Mouse (Mus musculus) splenic B cell, adult 2 months (primary cell): ENCODE results near the gene Efcab7.
A peak's percentile ranks its signal among the peaks of the same experiment; 100 is the strongest.

Source experiments
- DNase-seq: peaks from one replicate; pipeline ENCODE4 v3.0.0-alpha.2; 2011; ENCODE audit warnings: low read depth, low spot score
- H3K27me3 ChIP-seq: 2 replicates; pipeline ENCODE4 v1.6.1; 2012; ENCODE audit warnings: mild to moderate bottlenecking, low read length, moderate library complexity, mixed read lengths; ENCODE audit not compliant: control insufficient read depth, poor library complexity, insufficient read depth, severe bottlenecking
- H3K36me3 ChIP-seq: 2 replicates; pipeline ENCODE4 v1.6.1; 2012; ENCODE audit warnings: mild to moderate bottlenecking, low read length, moderate library complexity, mixed read lengths; ENCODE audit not compliant: control insufficient read depth, poor library complexity, insufficient read depth, severe bottlenecking

The Efcab7 gene

DNA sequence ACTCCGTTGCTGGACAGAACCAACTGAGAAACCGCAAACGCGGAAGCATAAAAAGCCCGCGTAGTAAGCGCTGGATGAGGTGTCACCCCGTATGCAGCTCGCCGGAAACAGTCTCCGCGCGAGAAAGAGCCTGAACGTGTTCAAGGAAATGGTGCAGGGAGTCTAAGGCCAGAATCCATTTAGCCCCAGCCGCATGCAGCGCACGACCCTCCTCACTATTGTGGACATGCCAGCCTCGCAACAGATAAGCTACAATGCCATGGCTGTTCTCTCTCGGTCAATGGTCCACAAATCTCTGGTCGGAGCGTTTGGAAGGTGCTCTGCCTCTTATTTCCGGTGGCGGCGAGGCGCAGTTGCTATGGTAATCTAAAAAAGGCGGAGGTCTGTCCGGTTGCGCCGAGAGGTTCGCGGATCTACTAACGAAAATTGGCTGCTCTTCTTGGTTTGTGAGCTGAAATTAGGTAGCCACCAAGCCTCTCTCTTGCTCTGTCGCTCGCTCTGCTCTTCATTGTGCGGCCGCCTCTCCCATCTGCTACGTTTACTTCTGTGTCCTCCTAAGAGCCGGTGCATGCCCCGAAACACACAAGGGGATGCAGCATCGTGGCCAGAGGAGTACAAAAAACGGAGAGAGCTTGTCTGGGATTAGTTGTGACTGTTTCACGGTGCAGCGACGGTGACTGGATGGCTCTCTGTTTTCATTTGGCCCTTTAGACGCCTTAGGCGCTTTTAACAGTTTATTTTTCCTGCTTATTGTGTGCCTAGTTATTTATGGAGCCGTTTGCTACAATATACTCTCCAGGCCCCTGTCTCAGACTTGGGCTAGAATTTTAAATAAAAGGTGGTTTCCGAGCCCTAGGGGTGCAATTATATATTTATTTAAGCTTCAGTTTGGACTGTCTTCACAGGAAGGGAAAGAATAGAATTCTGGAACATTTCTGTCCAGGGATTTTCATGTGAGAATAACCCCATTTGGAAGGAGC, at the start of gene Efcab7:
Gene Efcab7, plus strand, starts transcription at position 105 of the 980 bp plus-strand sequence.
- H3K36me3 ChIP-seq = no peaks in the 10 kb centered on the region
- DNase-seq = peak; percentile 83
- no peaks in the 10 kb centered on the region for H3K27me3 ChIP-seq

DNA sequence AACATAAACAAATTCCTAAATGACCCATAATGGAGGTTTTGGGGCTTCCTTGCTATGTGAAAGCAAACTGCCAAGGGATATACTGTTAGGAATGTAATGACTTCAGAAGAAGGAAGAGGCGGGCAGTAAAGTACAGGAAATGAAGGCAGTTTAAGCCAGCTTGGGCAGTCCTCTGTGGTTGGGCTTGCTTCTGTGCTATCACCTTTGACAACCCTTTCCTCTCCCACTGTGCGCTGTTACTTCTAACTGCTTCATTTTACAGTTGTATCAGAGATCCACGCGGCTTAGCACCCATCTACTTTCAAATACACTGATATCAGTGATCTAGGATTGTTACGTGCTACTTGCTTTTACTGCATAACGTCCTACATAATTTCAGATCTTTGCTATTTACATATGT, 36.6 kb upstream of the Efcab7 start:
- Histone ChIP-seq H3K36me3 (no peaks in the 10 kb centered on the region), H3K27me3 (no peaks in the 10 kb centered on the region)
- DNase-seq = no peak

DNA sequence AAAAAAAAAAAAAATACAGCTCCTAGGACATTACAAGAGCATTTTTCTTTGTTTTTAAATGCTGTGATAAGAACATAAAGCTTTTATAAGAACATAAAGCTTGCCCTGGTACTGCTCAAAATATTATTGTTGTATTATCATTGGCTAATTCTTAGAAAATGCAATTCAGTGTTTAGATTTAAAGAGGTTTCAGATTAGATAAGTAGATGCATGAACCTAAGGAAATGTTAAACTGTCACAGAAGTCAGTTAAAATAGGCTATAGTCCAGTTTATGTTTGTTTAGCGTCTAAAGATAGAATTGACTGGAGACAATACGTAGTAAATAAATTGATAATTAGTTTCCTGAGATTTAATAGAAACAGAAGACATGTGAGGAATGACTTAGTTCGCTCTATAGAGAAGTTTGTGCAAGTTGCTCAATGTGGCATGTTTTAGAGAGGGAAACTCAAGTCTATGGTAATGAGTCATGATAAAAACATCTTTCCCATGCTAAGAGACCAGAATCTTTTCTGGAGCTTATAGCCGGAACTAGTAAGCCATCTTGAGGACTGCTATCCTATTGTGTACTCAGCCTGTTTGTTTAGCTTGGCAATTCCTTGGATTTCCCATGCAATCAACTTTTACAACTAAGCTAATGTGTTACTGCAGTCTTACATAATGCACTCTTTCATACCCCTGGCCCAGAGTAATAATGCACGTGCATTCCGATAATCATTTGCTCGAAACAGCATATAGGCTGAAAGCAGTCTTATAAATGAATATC, 12.1 kb upstream of the Efcab7 start:
- Histone ChIP-seq H3K27me3 (no peaks in the 10 kb centered on the region), H3K36me3 (no peaks in the 10 kb centered on the region)
- DNase-seq = no peak

DNA sequence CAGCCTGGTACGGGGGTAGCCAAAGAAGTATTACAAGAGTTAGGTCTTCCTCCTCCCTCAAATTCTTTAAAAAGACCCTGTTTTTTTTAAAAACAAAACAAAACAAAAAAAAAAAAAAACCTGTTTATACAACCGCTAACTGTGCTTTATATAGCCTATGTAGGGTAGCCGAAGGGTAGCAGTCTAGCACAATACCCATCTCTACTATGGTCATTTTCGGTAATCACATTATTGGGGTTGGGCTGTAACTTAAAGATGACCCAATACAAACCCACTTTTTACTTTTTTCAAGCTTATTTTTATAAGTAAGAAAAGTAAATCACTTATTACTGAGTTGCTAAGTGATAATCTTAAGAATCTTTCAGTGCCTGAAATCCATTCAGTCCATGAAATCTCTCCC, 661 bp upstream of the Efcab7 start:
- no peak for DNase-seq
- Histone ChIP-seq H3K36me3 (no peaks in the 10 kb centered on the region), H3K27me3 (no peaks in the 10 kb centered on the region)

DNA sequence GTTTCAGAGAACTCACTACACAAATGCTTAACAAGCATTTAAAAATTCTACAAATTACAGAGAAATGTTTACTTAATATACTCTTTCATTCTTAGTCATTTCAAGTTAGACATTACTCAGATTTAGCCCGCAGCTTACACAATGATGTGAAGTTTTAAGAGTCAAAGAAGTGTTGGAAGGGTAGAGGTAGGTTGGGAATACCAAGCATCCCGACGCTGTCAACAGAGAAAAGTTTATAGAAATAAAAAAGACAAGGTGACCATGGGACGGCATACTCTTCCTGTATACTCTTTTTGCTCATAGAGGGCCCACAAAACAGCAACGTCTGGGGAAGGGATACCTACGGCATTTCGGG, 282 bp upstream of the Efcab7 start:
- H3K36me3 ChIP-seq = no peaks in the 10 kb centered on the region
- no peak for DNase-seq
- H3K27me3 ChIP-seq = no peaks in the 10 kb centered on the region

DNA sequence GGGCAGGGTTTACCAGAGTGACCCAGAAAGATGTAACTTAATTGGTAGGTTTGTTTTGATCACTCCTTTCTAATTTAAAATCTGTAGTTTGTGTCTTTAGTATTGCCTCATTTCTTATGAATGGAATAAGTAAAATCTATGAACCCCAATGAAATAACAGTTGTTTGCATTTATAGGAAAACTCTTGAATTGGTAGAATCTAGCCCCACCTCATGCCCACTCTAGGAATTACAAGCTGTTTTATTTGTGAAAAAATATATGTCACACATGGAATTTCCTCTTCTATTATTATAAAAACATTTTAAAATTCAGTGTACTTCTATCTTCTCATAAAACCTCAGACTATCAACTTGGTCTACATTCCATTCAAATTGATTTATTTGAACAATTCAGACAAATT, 52.9 kb downstream of the Efcab7 start:
- DNase-seq = peak; percentile 50
- Histone ChIP-seq H3K36me3 (no peaks in the 10 kb centered on the region), H3K27me3 (no peaks in the 10 kb centered on the region)

DNA sequence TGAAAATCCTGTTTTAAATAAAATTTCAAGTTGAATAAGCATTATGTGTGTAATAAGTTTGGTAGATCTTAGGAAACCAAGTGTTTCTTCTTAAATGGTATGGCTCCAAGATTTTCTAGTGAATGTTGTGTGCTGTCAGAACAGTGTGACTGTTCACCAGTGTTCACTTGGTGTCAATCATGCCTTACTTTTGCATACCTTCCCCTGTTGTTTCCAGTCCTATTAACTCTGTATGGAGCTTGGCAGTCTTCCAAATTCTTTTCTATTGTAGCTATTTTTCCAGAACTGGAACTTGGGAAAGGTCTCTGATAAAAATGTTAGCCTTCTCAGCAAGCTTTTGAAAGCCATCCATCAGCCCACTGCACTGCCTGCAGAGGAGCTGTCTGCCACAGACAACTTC, 53.4 kb downstream of the Efcab7 start:
- DNase-seq = no peak
- no peaks in the 10 kb centered on the region for H3K36me3 ChIP-seq
- H3K27me3 ChIP-seq = no peaks in the 10 kb centered on the region

DNA sequence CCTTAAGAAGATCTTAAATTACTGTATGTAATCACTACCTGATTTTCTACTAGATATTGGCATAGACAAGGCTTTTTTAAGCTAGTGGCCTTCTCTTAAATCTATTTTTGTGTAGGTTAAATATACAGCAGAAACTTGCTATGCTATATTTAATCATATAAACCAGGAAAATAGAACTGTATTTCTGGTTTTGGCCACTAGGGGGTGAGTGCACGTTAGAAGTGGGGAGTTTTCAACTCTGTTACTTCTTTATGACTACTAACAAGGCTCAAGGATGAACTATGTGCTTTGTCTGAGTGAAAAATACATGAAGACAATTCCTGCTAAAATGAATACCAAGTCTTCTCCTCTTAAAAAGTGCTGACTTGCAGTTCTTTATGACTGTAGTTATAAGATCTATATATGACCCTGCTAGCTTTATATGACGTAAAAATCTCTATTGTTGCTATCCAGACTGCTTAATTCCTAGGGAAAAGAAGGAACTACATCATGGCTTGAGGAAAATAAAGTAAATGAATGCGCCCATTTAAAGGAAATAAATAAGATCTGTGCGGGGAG, 85.0 kb downstream of the Efcab7 start:
- H3K27me3 ChIP-seq = no peaks in the 10 kb centered on the region
- no peaks in the 10 kb centered on the region for H3K36me3 ChIP-seq
- peak; percentile 62 for DNase-seq

DNA sequence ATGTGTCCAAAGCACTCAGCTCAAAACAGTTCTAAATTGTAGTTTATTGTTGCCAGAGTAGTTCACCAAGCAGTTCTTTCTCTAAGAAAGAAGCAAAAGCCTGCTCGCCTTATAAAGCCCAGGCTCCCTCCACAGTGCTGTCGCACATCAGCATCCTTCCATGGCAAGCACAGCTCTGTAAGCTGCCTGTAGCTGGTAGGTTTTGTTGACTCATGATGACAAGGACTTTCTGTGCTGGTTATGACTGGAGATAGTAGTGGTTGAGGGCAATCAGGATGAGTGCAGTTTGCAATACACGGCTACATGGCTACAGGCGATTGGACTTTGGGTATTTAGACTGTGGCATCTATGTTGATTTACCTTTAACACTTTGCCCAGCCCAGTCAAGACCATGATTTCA, 97.4 kb downstream of the Efcab7 start:
- Histone ChIP-seq H3K36me3 (no peaks in the 10 kb centered on the region), H3K27me3 (no peaks in the 10 kb centered on the region)
- no peak for DNase-seq

DNA sequence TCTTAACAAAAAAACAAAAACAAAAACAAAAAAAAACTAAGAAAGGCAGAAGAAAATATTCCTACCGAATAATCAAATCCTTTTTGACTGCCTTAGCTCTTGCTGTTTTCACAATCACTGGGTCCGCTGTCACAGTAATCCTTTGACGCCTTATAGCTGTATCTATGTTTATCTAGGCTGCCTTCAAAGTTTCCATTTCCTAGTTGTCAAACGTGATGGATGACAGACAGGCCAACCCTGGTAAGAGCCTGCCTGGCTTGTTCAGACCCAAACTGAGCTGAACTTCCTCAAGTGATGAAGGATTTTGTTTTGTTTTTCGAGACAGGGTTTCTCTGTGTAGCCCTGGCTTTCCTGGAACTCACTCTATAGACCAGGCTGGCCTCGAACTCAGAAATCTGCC, 99.5 kb downstream of the Efcab7 start:
- no peaks in the 10 kb centered on the region for H3K36me3 ChIP-seq
- no peaks in the 10 kb centered on the region for H3K27me3 ChIP-seq
- peak; percentile 13 for DNase-seq

DNA sequence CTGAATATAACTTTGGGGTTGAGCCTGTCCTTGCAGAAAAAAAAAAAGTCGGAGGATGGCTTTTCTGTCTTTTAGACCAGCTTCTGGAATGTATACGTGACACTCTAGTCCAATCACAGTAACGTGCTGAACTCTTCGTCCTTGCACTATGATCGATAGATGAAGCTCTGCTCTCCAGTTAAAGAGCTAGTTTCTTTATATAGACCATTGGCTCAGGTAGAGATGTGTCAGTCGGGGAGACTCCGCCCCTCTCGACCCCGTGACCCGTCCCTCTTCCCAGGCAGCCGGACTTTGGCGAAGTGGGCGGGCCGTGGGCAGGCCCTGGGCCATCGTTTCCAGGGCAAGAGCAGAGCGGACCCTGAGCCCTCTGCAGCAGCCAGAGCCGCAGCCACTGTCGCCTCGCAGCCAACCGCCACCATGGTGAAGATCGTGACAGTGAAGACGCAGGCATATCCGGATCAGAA, 100.2 kb downstream of the Efcab7 start, which contains the start of gene Pgm1:
Gene Pgm1, plus strand, starts transcription at position 266 of the 464 bp plus-strand sequence.
- peak; percentile 73 for DNase-seq
- Histone ChIP-seq H3K27me3 (no peaks in the 10 kb centered on the region), H3K36me3 (no peaks in the 10 kb centered on the region)

DNA sequence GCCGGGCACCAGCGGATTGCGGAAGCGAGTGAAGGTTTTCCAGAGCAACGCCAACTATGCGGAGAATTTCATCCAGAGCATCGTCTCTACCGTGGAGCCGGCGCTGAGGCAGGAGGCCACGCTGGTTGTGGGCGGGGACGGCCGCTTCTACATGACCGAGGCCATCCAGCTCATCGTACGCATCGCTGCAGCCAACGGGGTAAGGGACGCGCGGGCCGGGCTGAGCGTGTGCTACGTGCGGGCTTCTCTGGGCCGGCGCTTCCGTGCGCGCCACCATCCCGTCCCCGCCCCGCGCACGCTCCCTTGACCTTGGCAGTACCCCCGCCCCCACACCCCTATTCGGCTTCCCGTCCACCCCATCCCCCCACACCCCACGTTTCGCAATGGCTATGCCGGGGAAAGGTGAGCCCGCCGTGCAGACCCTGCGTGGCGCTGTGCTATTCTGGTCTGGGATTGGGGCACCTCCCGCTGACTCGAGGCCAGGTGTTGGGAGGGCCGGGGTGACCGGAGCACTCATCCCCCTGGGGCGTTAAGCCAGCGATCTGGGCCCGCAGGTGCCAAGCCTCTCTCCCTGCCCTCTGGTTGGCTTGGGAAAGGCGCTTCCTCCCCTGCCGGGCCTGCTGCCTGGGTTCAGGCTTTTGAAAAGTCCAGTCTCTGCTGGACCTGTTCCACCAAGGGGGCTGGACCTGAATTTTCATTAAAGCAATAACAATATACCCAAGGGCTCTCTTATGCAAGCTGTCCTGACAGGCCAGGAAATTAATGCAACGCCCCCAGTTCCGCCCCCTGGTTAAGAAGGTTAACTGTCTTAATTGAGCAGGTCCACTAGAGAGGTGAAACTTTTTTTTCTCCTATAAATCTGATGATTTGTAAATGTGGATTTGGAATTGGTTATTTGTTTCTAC, 100.9 kb downstream of the Efcab7 start, which contains the start of gene Itgb3bp:
Gene Itgb3bp, minus strand, starts transcription at position 201 of the 905 bp plus-strand sequence.
- Histone ChIP-seq H3K36me3 (no peaks in the 10 kb centered on the region), H3K27me3 (no peaks in the 10 kb centered on the region)
- DNase-seq = peak; percentile 56

DNA sequence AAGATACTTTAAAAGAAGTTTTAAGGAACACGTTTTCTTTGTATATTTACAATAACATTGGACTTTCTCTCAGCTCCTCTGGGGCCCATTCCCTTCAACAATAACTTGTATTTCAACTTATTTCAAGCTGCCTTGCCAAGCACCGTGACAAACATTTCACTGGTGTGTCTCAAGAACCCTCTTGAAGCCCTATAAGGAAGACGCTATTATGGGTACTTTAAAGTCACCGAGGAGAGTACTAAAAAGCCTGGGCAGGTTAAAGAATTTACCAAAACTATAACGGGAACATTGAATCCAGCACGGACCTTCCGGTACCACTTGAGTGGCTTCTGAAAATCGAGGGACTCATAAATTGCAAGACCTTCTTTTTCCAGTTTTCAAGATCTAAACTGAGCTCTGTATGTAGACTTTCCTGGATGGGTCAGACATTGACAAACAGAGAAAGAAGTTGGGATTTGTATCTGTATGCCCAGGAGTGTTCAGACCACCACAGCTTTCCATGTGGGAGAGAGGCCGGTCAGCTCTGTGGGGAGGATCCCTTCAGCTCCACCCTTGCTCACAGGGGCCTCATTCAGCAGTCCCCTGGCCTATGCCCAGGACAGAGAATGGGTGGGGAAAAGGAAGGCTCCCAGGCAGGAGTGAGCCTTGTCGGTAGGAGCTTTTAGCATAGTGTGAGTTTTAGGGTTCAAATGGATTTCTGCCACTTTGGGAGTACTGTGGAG, 101.7 kb downstream of the Efcab7 start:
- Histone ChIP-seq H3K36me3 (no peaks in the 10 kb centered on the region), H3K27me3 (no peaks in the 10 kb centered on the region)
- no peak for DNase-seq
